Mouse (Mus musculus): ENCODE data around the gene Mvk.

Gene Mvk

DNA sequence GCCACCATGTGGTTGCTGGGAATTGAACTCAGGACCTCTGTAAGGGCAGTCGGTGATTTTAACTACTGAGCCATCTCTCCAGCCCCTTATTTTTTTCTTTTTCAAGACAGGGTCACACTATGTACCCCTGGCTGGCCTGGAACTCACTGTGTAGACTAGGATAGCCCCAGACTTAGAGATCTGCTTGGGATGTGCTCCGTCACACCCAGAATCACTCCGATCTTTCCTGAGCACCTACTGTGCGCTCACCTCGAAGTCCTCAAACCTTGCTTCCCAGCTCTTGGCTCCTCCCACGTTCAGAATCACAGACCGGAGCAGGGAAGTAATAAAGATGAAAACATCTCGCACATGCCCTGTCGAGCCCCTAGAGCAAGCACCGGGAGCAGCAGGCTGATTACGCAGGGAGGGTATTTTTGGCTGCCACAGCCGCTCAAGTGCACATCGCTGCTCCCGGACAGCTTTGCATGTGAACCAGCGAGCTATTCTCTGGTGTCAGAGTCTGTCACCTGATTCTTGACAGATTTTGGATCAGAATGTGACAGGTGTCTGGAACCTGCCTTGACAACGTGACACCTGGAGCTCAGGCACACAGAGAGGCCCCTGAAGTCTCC lies 13.0 kb downstream of the Mvk start:
- no peak for DNase-seq (ENCODE audit: low spot score)

DNA sequence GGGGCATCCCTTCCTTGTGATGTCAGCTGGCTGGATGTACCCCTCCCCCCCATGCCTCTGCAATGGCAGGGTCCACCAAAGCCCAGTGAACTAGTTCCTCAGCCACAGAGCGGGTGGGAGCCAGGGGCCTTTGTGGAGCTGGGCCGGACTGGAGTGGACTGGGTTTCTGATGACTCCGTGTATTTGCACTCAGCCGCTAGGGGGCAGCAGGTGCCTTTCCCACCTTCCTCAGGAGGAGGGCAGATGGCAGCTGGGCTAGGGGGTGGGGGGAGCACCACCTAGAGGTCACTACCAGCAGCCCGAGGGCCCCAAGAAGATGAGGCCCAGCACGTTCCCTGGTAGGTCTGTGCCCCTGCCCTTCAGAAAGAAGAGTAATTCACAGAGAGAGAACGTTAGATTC lies 17.2 kb downstream of the Mvk start:
- DNase-seq (ENCODE audit: low spot score), result peak; percentile 68

DNA sequence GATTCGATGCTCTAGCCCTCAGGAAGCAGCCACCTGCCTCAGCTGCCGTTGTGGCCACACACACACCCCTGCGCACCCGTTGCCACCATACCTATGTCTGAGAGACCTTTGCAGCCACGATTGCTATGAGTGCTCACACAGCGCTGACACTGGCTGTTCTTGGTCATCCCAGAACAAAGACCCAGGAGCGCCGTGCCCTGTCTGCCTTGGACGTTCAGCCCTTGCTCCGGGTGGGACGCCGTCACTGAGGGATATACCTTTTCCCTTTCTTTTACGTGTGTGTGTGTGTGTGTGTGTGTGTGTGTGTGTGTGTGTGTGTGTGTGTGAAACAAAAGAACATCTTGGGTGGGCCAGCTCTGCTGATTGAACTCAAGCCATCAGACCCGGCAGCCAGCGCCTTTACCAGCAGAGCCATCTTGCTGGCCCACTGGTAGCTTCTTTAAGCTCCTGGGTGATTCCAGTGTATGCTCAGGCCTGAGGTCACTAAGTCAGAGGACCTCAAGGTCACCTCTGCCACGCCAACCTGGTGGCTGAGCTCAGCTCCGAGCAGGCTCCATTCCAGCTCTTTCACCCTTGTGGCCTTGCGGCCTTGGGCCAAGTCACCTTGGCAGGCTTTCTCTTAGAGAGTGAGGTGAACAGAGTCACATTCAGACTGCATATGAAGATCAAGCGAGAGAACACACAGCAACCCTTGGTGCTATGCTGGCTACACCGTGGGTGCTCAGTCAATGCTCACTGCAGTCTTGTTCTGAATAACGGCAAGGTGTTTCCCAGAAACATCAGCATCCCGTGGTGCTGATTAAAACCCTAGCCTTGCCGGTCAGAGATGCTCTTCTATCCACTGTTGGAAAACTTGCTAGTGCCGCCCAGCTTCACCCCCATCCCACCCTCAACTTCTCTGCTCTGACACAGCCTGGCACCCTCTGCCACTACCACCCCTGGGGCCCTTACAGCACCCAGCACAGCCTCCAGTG lies 18.3 kb downstream of the Mvk start:
- DNase-seq (ENCODE audit: low spot score), result no peak

- DNase-seq (ENCODE audit: low spot score), result no peak
These were observed 20.5 kb downstream of the Mvk start for GRCm38 (mm10) chr5:114464561-114464960.

GRCm38 (mm10) chr5:114465641-114466040 lies 21.6 kb downstream of the Mvk start:
- no peak for DNase-seq (ENCODE audit: low spot score)

GRCm38 (mm10) chr5:114467019-114467418 lies 22.9 kb downstream of the Mvk start:
- DNase-seq (ENCODE audit: low spot score), result peak; percentile 48

GRCm38 (mm10) chr5:114467430-114467829 lies 23.4 kb downstream of the Mvk start:
- peak; percentile 81 for DNase-seq (ENCODE audit: low spot score)

GRCm38 (mm10) chr5:114468007-114468406 lies 23.9 kb downstream of the Mvk start:
- DNase-seq (ENCODE audit: low spot score), result no peak

DNA sequence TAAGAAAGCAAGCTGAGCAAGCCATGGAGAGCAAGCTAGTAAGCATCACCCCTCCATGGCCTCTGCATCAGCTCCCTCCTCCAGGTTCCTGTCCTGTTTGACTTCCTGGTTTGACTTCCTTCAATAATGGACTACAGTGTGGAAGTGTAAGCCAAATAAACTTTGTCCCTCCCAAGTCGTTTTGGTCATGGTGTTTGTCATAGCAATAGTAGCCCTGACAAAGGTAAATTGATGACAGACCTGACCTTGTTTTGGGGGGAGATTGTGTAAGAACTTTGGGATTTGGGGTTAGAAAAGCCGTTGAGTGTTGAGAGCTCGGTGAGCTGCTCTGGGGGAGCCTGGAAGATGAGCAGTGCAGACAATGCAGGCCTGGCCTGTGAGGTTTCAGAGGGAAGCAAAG lies 26.3 kb downstream of the Mvk start:
- no peak for DNase-seq (ENCODE audit: low spot score)

- no peak for DNase-seq (ENCODE audit: low spot score)
These were observed 30.8 kb downstream of the Mvk start for GRCm38 (mm10) chr5:114474741-114475491.

GRCm38 (mm10) chr5:114478267-114478666 lies 34.2 kb downstream of the Mvk start:
- DNase-seq (ENCODE audit: low spot score), result no peak

DNA sequence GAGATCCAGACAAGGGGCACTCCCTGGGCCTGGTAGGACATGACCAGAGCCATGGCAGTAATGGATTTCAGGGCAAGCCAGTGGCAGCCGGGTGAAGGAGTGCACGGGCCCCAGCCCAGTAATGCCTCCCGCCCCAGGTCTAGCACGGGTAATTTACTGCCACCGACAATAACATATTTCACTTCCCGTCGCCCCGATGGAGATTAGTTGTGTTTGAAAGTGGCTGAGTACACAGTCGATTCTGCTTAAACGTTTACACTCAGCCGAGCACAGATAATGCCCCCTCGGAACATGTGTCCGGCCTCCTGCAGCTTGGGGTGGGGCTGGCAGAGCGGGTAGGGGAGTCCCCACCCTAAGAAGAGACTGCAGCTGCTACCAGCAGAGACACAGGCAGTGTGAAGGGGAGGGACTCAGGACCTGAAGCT lies 38.5 kb downstream of the Mvk start:
- no peak for DNase-seq (ENCODE audit: low spot score)

GRCm38 (mm10) chr5:114485685-114486084 lies 41.6 kb downstream of the Mvk start:
- peak; percentile 36 for DNase-seq (ENCODE audit: low spot score)

- no peak for DNase-seq (ENCODE audit: low spot score)
These were observed 45.5 kb downstream of the Mvk start for GRCm38 (mm10) chr5:114489570-114489969.

- DNase-seq (ENCODE audit: low spot score), result no peak
These were observed 46.2 kb downstream of the Mvk start for GRCm38 (mm10) chr5:114490241-114490640.

DNA sequence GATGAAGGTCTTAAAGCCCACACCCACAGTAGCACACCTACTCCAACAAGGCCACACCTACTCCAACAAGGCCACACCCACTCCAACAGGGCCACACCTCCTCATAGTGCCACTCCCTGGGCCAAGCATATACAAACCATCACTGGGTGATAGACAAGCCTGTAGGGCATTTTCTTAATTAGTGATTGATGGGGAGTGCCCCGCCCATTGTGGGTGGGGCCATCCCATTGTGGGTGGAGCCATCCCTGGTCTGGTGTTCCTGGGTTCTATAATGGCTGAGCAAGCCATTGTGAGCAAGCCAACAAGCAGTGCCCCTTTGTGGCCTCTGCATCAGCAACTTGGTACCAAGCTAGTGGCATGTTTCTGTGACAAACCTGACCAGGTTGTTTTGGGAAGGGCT lies 50.7 kb downstream of the Mvk start:
- DNase-seq (ENCODE audit: low spot score), result no peak

- DNase-seq (ENCODE audit: low spot score), result no peak
These were observed 57.2 kb downstream of the Mvk start for GRCm38 (mm10) chr5:114501252-114501651.

DNA sequence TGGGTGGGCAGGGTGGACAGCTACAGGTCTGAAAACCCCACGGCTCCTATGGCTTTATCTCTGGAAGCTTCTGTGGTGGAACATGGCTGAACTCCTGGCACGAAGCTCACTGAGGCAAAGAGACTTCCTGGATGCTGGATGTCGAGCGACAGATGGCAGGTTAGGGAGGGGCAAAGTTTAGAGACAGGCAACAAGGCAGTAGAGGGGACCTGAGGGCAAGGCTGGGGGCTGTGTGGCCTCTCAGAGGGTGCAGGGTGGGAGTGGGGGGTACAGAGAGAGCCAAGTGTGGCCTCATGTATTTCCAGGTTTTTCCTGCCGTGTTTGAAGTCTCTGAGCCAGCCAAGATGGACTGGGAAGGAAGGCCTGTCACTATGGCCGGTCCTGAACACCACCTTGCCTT lies 60.8 kb downstream of the Mvk start:
- no peak for DNase-seq (ENCODE audit: low spot score)

GRCm38 (mm10) chr5:114505260-114506085 lies 61.4 kb downstream of the Mvk start:
- DNase-seq (ENCODE audit: low spot score), result no peak

DNA sequence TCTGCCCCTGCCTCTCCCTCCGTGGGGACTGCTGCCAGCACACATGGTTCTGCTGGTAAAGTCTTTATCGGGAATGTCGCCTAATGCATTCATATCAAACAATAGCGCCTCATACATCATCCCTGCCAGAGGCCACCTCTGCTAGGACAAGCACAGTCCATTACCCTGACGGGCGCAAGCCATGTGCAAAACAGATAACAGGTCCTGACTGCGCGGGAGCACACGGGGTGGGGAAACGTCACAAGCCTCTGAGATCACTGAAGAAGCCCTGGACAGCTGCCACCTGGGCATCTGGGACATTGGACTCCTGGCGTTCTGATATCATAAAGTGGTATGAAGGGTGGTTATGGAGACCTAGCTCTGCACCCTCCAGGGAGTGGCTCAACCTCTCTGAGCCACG lies 63.3 kb downstream of the Mvk start:
- peak; percentile 57 for DNase-seq (ENCODE audit: low spot score)

DNA sequence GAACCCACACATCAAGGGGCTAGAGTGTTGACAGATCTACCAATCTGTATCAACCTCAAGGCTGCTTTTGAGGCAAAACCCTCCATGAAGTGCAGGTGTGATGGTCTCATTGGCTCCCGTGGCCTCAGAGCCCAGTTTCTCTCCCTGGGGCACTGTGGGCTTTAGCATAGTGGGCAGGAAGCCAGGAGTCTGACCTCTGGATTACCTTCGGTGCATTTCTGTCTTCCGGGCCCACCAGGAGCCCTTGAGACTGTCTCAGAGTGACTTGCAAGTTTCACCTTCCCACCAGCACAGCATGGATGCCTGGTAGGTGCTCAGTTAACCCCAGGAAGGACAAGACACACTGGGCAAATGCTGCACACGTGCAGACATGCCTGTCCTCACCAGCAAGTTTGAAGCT lies 63.9 kb downstream of the Mvk start:
- peak; percentile 6 for DNase-seq (ENCODE audit: low spot score)

DNA sequence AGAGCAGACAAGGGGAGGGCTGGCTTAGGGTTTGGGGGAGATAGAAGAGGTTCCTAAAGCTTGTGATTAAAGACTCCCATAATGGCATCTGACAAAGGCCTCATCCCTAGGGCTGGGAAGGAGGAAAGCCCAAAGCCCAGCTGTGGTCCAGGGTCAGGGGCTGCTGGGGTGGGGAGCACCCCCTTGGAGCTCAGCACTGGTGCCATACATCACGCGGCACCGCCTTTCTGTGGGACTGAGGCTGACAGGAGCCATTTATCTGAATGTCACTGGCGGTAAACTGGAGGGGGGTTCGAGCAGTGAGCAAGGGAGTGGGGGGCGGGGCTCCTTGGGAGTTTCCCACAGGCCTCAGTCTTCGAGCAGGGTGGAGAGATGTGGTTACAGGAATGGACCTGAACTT lies 65.4 kb downstream of the Mvk start:
- no peak for DNase-seq (ENCODE audit: low spot score)
